Mouse (Mus musculus): ENCODE data around the gene Tmem198.

The Tmem198 gene

DNA sequence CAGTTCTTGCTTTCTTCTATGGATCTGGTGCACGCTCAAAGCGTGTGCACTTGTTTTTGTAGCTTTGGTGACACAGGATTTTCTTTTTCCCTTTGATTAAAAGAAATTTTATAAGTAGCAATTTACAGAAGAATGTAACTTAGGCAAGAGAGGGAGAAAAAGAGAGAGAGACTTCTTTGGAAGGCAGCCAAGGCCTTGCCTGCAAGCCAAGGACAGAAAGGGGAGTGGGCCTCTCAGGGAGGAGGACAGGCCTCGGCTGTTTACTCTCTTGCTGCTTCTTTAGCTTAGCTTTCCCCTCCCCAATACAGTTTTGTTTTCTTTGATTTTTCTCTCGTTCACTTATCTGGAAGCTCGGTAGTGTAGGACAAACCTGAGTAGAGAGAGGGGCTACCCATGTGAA is 40.2 kb downstream of the Tmem198 start:
- no peak for DNase-seq

DNA sequence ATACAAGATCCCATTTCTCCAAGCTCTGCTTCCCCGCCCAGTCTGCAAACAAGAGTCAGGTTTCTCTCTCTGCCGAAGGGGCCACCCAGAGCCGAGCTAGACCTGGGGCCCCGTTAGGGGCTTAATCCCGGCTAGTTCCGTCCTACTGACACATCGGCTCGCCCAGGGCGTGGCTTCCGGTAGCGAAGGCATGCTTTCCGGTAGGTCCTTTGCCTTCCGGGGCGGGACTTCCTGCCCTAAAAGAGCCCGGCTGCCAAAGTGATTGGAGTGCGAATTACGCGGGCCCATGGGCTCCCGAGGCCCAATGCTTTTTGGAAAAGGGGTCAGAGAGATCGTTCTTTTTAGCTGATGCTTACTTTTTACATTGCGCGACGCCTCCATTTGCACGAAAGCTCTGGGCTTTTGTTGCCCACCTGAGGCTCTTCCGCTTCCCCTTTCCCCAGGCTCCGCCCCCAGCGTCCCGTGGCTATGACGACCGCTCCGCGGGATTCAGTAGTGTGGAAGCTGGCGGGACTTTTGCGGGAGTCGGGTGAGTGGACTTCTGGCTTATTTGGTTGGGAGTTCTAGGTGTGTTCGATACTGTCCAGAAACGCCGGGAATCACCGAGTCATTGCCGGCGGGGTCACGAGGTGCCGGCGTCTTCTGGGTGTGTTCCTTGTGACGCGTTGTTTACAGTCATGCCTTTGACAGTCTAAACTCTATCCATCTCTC is 42.1 kb downstream of the Tmem198 start, which contains the start of gene Stk11ip:
Gene Stk11ip (plus strand): TSS at position 209 of the 711 bp plus-strand sequence.
- peak; percentile 97 for DNase-seq

DNA sequence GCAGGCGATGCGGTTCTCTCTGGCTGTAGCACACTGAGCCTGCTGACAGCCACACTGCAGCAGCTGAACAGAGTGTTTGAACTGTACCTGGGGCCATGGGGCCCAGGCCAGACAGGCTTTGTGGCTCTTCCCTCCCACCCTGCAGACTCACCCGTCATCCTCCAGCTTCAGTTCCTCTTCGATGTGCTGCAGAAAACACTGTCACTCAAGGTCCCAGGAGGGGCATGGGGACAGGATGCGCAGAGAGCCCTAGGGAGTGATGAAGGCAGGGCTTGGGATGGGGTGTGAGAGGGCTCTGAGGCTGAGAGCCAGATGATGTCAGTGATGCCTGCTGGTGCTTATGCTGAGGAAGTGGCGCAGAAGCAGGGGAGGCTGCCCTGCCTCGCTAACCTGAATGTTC is 45.3 kb downstream of the Tmem198 start:
- peak; percentile 20 for DNase-seq

- DNase-seq: no peak
Measured at GRCm38 (mm10) chr1:75530546-75530945, 51.2 kb downstream of the Tmem198 start.

DNA sequence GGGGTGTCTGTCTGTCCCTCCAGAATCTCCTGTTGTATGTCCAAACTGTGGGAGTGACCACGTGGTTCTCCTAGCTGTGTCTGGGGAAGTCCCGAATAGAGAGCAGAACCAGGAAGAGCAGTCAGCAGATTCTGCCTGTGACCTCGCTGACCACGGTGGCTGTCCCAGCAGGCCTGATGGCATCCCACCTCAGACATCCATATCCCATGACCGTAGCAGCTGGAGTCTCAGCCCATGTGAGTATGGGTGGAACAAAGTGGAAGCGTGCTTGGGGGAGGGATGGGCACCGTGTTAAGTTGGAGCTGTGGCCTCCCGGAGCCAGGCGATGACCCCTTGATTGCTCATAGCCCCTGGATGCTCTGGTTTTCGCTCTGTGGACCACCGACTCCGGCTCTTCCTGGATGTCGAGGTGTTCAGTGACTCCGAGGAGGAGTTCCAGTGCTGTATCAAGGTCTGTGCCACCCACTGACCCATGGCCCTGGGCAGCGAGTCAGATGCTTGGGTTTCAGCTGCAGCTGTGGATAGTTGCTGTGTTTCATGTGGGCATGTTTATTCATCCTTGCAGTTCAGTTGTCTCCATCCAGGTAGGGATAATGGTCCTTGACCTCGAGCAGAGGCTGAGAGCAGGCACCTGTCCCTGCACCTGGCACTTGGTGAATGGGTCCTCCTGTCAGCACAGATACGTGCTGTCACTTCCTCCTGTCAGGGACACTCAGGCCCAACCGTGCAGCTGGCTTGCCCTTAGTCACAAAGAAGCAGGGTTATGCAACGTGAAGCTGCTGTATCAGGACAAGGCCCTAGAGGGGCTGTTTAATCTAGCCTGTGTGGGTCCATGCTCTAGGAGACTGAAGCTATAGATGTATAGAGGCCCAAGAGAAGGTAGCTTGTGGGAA is 53.2 kb downstream of the Tmem198 start:
- no peak for DNase-seq

GRCm38 (mm10) chr1:75533325-75534252 is 54.3 kb downstream of the Tmem198 start:
- no peak for DNase-seq
